Mouse (Mus musculus) frontal cortex, adult 2 months (tissue): ENCODE data around the gene Dedd. TPM values are rescaled to one million over a fixed set of nuclear protein-coding genes. Genes with fewer than 3 reads are reported as not detected.

Experiments used
- DNase-seq, 2 experiments: peaks; one replicate each; pipeline ENCODE4 v3.0.0; 2022; ENCODE audit warnings: low spot score in 1 of 2; ENCODE audit errors: extremely low spot score in 1 of 2
- polyA plus RNA-seq: library from polyadenylated mRNA; depleted of rRNA; stranded (reverse); fragments of >200 nt; gene quantifications from 2 replicates; pipeline ENCODE4 v1.2.3, GENCODE M21; 2012; rRNA removed

Gene Dedd
- polyA plus RNA-seq = 54.6 and 58.1 TPM in 2 replicates

- peak; percentile 93 to 94 for DNase-seq
Measured at GRCm38 (mm10) chr1:171328839-171329432, at the start of gene Dedd. Gene Dedd, plus strand, starts transcription at chr1:171329145.

GRCm38 (mm10) chr1:171279721-171280120 lies 49.2 kb upstream of the Dedd start:
- no peak for DNase-seq

GRCm38 (mm10) chr1:171280250-171280915 lies 48.6 kb upstream of the Dedd start:
- no peak for DNase-seq

GRCm38 (mm10) chr1:171280916-171281527 lies 47.9 kb upstream of the Dedd start, which contains the start of gene Ppox:
Gene Ppox, minus strand, starts transcription at chr1:171281186.
- DNase-seq = peak; percentile 96 to 97

GRCm38 (mm10) chr1:171281528-171281923 lies 47.4 kb upstream of the Dedd start:
- DNase-seq = peak in 1 of 2 experiments; percentile 86

GRCm38 (mm10) chr1:171282086-171282805 lies 46.7 kb upstream of the Dedd start:
- DNase-seq = no peak

- no peak for DNase-seq
Measured at GRCm38 (mm10) chr1:171283188-171284160, 45.5 kb upstream of the Dedd start.

- DNase-seq = no peak
Measured at GRCm38 (mm10) chr1:171284491-171284890, 44.5 kb upstream of the Dedd start.

GRCm38 (mm10) chr1:171285096-171285892 lies 43.7 kb upstream of the Dedd start:
- DNase-seq = no peak

GRCm38 (mm10) chr1:171286517-171286916 lies 42.4 kb upstream of the Dedd start:
- DNase-seq = no peak

- DNase-seq = peak; percentile 87 to 95
Measured at GRCm38 (mm10) chr1:171287136-171288081, 41.5 kb upstream of the Dedd start, which contains the start of gene Usp21. Gene Usp21, minus strand, starts transcription at chr1:171287991.

GRCm38 (mm10) chr1:171288328-171288727 lies 40.6 kb upstream of the Dedd start:
- no peak for DNase-seq

GRCm38 (mm10) chr1:171293351-171293750 lies 35.6 kb upstream of the Dedd start:
- no peak for DNase-seq

GRCm38 (mm10) chr1:171293906-171294297 lies 35.0 kb upstream of the Dedd start:
- DNase-seq = no peak

- DNase-seq = peak; percentile 68 to 86
Measured at GRCm38 (mm10) chr1:171294298-171295062, 34.5 kb upstream of the Dedd start, which contains the start of gene Ufc1. Gene Ufc1, minus strand, starts transcription at chr1:171295024.

GRCm38 (mm10) chr1:171295063-171295402 lies 33.9 kb upstream of the Dedd start:
- no peak for DNase-seq

- DNase-seq = no peak
Measured at GRCm38 (mm10) chr1:171298226-171298625, 30.7 kb upstream of the Dedd start.
